Mouse (Mus musculus) myocyte (in vitro differentiated cells): ENCODE measurements around the gene Mrps18a. TPM values are rescaled to one million over a fixed set of nuclear protein-coding genes. Genes with fewer than 3 reads are reported as not detected.

ENCODE experiments used
- H3K27me3 ChIP-seq: one replicate; pipeline ENCODE4 v1.6.1; 2011; ENCODE audit not compliant: control insufficient read depth, insufficient read depth, insufficient read length
- H3K36me3 ChIP-seq: one replicate; pipeline ENCODE4 v1.6.1; 2011; ENCODE audit not compliant: control insufficient read depth, insufficient read depth
- H3K4me2 ChIP-seq: one replicate; pipeline ENCODE4 v1.6.1; 2011; ENCODE audit warnings: low read depth, control low read depth
- H3K4me3 ChIP-seq: one replicate; pipeline ENCODE4 v1.5.1; 2011; ENCODE audit warnings: mild to moderate bottlenecking, control low read depth, moderate library complexity
- H3K79me2 ChIP-seq: one replicate; pipeline ENCODE4 v1.6.1; 2011; ENCODE audit not compliant: control insufficient read depth, insufficient read depth
- H3ac ChIP-seq: one replicate; pipeline ENCODE4 v1.6.1; 2011; ENCODE audit not compliant: control insufficient read depth, insufficient read length
- CEBPB ChIP-seq: IDR thresholded peaks from 2 replicates; pipeline ENCODE4 v1.6.1; 2011; ENCODE audit warnings: mild to moderate bottlenecking, moderate library complexity; ENCODE audit not compliant: poor library complexity, insufficient read depth, severe bottlenecking
- E2F4 ChIP-seq: IDR thresholded peaks from one replicate; pipeline ENCODE4 v1.6.1; 2011; ENCODE audit warnings: mild to moderate bottlenecking, control low read depth, moderate library complexity; ENCODE audit not compliant: insufficient read depth
- MAX ChIP-seq: IDR thresholded peaks from one replicate; pipeline ENCODE4 v1.6.1; 2011; ENCODE audit warnings: low read depth, mild to moderate bottlenecking, control low read depth
- MYOD1 ChIP-seq, 3 experiments: IDR thresholded peaks; one replicate each; pipeline ENCODE4 v1.6.1; 2011; ENCODE audit warnings: control low read depth in 2 of 3, low read depth in 2 of 3, mild to moderate bottlenecking in 2 of 3, moderate library complexity in 1 of 3; ENCODE audit not compliant: insufficient read length in 2 of 3, control insufficient read depth in 1 of 3
- MYOG ChIP-seq, 3 experiments: IDR thresholded peaks; one replicate each; pipeline ENCODE4 v1.6.1; 2011; ENCODE audit warnings: control low read depth in 2 of 3, low read depth in 2 of 3, mild to moderate bottlenecking in 2 of 3; ENCODE audit not compliant: insufficient read length in 2 of 3, control insufficient read depth in 1 of 3, insufficient read depth in 1 of 3
- POLR2A ChIP-seq: IDR thresholded peaks from one replicate; pipeline ENCODE4 v1.6.1; 2011; ENCODE audit warnings: low read depth, mild to moderate bottlenecking, control low read depth, moderate library complexity; ENCODE audit not compliant: insufficient read length
- POLR2AphosphoS2 ChIP-seq: IDR thresholded peaks from one replicate; pipeline ENCODE4 v1.6.1; 2011; ENCODE audit warnings: low read depth, control low read depth; ENCODE audit not compliant: insufficient read length
- REST ChIP-seq: IDR thresholded peaks from one replicate; pipeline ENCODE4 v1.6.1; 2011; ENCODE audit warnings: mild to moderate bottlenecking, control low read depth, moderate library complexity; ENCODE audit not compliant: insufficient read depth, insufficient read length
- SRF ChIP-seq: IDR thresholded peaks from one replicate; pipeline ENCODE4 v1.6.1; 2011; ENCODE audit warnings: low read depth; ENCODE audit not compliant: control insufficient read depth, insufficient read length
- TCF12 ChIP-seq: IDR thresholded peaks from one replicate; pipeline ENCODE4 v1.6.1; 2011; ENCODE audit warnings: mild to moderate bottlenecking, control low read depth; ENCODE audit not compliant: poor library complexity, insufficient read depth, severe bottlenecking
- TCF3 ChIP-seq: IDR thresholded peaks from one replicate; pipeline ENCODE4 v1.6.1; 2011; ENCODE audit warnings: low read depth, control low read depth; ENCODE audit not compliant: insufficient read length
- USF1 ChIP-seq: IDR thresholded peaks from one replicate; pipeline ENCODE4 v1.6.1; 2011; ENCODE audit warnings: low read depth, mild to moderate bottlenecking, control low read depth, moderate library complexity
- polyA plus RNA-seq: library from polyadenylated mRNA; unstranded; fragments of >200 nt; fragmentation: generic; extraction: Trizol; gene quantifications from one replicate; pipeline ENCODE4 v1.2.1, GENCODE M21; 2012; ENCODE audit warnings: missing spikeins

The Mrps18a gene
- polyA plus RNA-seq, 1 experiment: 112 TPM

DNA sequence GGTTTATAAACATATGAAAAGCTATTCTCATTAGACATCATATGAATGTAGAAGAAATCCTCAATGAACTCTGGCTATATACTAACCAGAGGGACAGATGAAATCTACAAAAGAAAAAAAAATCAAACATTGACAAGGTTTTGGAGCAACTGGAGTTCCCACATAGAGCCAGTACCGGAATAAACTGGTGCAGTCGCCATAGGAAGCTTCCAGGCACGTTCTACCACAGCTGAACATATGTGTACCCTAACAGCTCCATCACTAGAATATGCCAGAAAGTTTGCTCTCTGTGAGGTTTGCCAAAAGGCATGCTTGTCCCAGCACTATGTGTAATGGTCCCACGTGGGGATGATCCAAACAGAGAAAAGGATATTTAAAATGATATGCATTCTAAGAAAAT lies 2.5 kb upstream of the Mrps18a start:
- Histone ChIP-seq H3K4me3 (no peak overlapping the region), H3ac (no peak overlapping the region), H3K36me3 (no peaks in the 10 kb centered on the region), H3K79me2 (peaks cover 21% of the 10 kb centered on the region), H3K4me2 (no peak overlapping the region), H3K27me3 (no peaks in the 10 kb centered on the region)
- TF ChIP-seq USF1 (no peak), TCF12 (no peak)

DNA sequence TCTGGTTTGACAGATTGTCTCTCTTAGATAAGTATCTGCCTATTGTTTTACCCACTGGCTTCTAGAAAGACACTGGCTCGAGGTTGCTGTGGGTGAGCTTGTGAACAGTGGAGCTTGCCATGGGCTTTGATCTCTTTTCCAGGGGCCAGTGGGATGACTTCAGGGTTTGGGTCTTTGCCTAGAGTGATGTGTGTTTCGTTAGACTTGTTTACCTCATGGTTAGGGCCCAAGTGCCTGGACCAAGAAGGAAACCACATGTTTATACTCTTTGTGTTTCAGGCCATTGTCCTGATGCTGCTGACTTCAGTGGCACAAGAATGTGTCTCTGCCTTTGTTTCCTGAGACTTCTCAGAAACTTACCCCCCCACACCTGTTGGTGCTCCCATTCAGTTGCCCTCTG lies 4.7 kb downstream of the Mrps18a start:
- H3ac ChIP-seq: no peak overlapping the region
- no peak overlapping the region for H3K4me2 ChIP-seq
- H3K36me3 ChIP-seq: no peaks in the 10 kb centered on the region
- H3K79me2 ChIP-seq: peaks cover 29% of the 10 kb centered on the region
- TF ChIP-seq REST: no peak
- TF ChIP-seq POLR2AphosphoS2: no peak
- no peak for TF ChIP-seq CEBPB
- no peak for TF ChIP-seq SRF
- no peak for TF ChIP-seq TCF12
- no peak for TF ChIP-seq POLR2A
- TF ChIP-seq MYOD1 (IDR thresholded peaks at IDR 0.05; ENCODE audit: control insufficient read depth in 1 of 3, insufficient read length in 2 of 3, low read depth in 2 of 3): no peak
- H3K27me3 ChIP-seq: no peaks in the 10 kb centered on the region
- no peak overlapping the region for H3K4me3 ChIP-seq

DNA sequence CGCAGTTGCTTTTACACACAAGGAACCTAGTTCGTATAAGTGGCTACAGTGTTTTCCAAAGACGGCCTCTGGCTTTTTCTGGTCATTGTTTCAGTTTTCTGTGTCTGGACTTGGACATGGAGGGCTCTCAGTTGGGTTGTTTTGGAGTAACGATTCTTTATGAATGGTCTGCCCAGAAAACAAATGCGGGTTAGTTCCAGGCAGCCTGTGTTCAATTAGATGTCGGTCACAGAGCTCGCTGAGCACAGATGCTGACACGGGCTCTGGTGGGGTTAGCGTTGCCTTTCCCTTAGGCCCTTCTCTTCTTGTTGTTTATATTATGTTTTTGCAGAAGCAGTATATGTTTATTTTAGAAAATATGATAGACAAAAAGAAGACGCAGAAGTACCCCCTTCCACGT lies 5.4 kb downstream of the Mrps18a start:
- no peak overlapping the region for H3K4me2 ChIP-seq
- H3K4me3 ChIP-seq: no peak overlapping the region
- TF ChIP-seq TCF12: no peak
- no peak for TF ChIP-seq USF1
- no peak for TF ChIP-seq MYOG (IDR thresholded peaks at IDR 0.05; ENCODE audit: control insufficient read depth in 1 of 3, insufficient read depth in 1 of 3, insufficient read length in 2 of 3, low read depth in 2 of 3)
- TF ChIP-seq SRF: no peak
- no peak for TF ChIP-seq TCF3
- peaks cover 28% of the 10 kb centered on the region for H3K79me2 ChIP-seq
- H3K27me3 ChIP-seq: no peaks in the 10 kb centered on the region
- H3ac ChIP-seq: no peak overlapping the region
- no peaks in the 10 kb centered on the region for H3K36me3 ChIP-seq

DNA sequence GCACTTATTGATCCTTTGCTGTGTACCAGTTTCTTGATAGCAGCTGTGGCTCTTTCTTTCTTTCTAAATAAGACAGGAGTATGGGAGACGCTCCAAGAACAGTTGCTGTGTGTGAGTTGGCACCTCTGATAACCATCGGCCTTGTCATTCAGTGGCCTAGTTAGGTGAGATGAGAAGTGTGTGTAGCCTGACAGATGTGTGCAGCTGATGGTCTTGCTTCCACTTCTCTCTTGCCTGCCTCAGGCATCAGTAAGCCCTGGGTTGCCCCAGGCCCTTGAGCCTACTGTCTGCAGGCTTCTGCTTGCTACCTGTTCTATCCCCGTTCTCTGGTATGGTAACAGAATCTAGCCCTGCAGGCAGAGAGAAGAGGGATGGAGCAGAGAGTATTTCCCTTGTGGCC lies 6.1 kb downstream of the Mrps18a start:
- Histone ChIP-seq H3K36me3 (no peaks in the 10 kb centered on the region), H3K4me2 (no peak overlapping the region), H3ac (no peak overlapping the region), H3K79me2 (peaks cover 21% of the 10 kb centered on the region), H3K27me3 (no peaks in the 10 kb centered on the region), H3K4me3 (no peak overlapping the region)
- TF ChIP-seq MYOD1 (IDR thresholded peaks at IDR 0.05; ENCODE audit: control insufficient read depth in 1 of 3, insufficient read length in 2 of 3, low read depth in 2 of 3) (no peak), REST (no peak), MYOG (IDR thresholded peaks at IDR 0.05; ENCODE audit: control insufficient read depth in 1 of 3, insufficient read depth in 1 of 3, insufficient read length in 2 of 3, low read depth in 2 of 3) (no peak), MAX (no peak), USF1 (no peak), SRF (no peak), POLR2A (no peak), CEBPB (no peak), E2F4 (no peak)

DNA sequence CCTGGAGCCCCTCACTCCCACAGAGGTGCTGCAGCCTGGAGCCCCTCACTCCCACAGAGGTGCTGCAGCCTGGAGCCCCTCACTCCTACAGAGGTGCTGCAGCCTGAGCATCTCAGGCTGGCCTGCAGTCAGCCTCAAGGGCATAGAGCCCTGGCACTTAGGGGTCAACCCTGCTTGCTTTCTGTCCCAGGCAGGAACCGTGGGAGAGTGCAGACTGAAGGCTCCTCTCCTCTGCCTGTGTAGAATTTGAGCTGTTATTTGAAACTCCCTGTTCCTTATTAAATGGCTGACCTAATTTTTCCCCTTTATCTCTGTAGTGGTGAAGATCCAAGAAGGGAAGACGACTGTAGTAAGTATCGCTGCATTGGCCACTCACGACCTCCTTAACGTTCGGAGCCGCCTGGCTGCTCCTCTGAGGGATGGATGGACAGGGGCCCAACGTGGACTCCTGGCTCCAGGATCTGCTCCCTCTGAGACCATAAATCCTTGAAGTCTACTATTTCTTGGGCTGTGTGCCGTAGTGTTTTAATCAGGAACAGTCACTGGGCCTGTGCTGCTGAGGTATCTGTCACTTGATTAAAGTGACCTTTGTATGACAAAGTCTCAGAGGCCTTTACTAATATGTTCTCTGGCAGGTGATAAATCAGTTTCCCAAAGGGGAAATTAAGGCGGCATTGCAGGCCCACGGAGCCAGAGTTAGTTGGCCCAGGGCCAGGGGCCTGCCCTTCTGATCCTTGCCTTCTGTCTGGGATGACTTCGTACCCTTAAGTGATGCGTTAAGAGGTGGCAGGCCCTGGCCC lies 7.0 kb downstream of the Mrps18a start:
- H3K27me3 ChIP-seq: no peaks in the 10 kb centered on the region
- H3K36me3 ChIP-seq: peaks cover 4% of the 10 kb centered on the region
- H3K4me3 ChIP-seq: no peak overlapping the region
- no peak overlapping the region for H3ac ChIP-seq
- TF ChIP-seq SRF: no peak
- TF ChIP-seq REST: no peak
- TF ChIP-seq TCF3: no peak
- no peak for TF ChIP-seq TCF12
- TF ChIP-seq POLR2AphosphoS2: no peak
- no peak for TF ChIP-seq CEBPB
- TF ChIP-seq MAX: no peak
- no peak for TF ChIP-seq E2F4
- no peak for TF ChIP-seq USF1
- no peak for TF ChIP-seq MYOG (IDR thresholded peaks at IDR 0.05; ENCODE audit: control insufficient read depth in 1 of 3, insufficient read depth in 1 of 3, insufficient read length in 2 of 3, low read depth in 2 of 3)
- no peak for TF ChIP-seq POLR2A
- TF ChIP-seq MYOD1 (IDR thresholded peaks at IDR 0.05; ENCODE audit: control insufficient read depth in 1 of 3, insufficient read length in 2 of 3, low read depth in 2 of 3): no peak
- no peak overlapping the region for H3K4me2 ChIP-seq
- peaks cover 12% of the 10 kb centered on the region for H3K79me2 ChIP-seq
